19 mouse cellular contexts compared by ENCODE assay signal in the genomic region with DNA sequence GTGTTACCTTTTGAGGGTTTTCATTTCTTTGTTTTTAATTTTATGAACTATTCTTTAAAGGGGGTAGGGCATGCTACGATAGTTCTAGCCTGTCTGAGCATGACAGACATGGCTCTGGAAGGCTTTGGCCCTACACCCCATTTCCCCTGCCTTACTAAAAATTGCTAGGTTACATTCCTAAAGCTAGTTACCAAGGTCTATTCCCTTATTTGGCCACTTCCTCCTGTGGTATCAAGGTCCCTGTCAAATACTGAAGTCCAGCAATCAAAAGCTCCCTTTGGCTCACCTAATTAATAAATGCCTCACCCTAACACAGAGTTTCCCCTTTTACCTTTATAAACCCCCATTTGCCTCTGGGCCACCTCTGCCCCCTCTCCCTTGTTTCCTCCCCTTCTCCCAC.
DNase-seq lines count a peak whose midpoint lies in the region; ATAC-seq and TF ChIP-seq lines count a peak whose summit lies in the region.
"Had no signal": no experiment of that assay in that cellular context is flagged by ENCODE, and none has a peak within 500 bp of the region (broad histone marks: within the 10 kb centered on the region; RNA-seq: fewer than 3 reads in every experiment).

No protein-coding gene starts in this region.

- no peak overlapping the region for H3K4me3 ChIP-seq in kidney, postnatal 0 days (replicated peaks; ENCODE audit: low read depth, low read length)
- H3K4me3 ChIP-seq in liver, embryonic 13.5 days (replicated peaks) = peak overlapping the region; percentile 35; the same call in 1 of the 2 replicates
- H3K4me3 ChIP-seq in macrophage (ENCODE audit: inconsistent target) = no peak overlapping the region
- no peak overlapping the region for H3K4me3 ChIP-seq in midbrain, postnatal 0 days (ENCODE audit: low read depth, low read length)
- H3K4me3 ChIP-seq: embryonic facial prominence, embryonic 15.5 days; gastrocnemius, adult 2 months; heart, embryonic 12.5 days; hindbrain, embryonic 10.5 days had no signal

- H3K9ac ChIP-seq in kidney, postnatal 0 days (ENCODE audit: low read depth, low read length) = no peak overlapping the region
- H3K9ac ChIP-seq in liver, embryonic 13.5 days = peak overlapping the region; percentile 46
- H3K9ac ChIP-seq in midbrain, postnatal 0 days (replicated peaks; ENCODE audit: low read length, poor library complexity, severe bottlenecking) = no peak overlapping the region
- H3K9ac ChIP-seq: embryonic facial prominence, embryonic 15.5 days; heart, embryonic 12.5 days; hindbrain, embryonic 14.5 days had no signal

- 0 out of 2 replicates have a peak overlapping the region, but pooled peaks have one; percentile 34 for H3K4me2 ChIP-seq in kidney, postnatal 0 days (ENCODE audit: low read length)
- peak overlapping the region; percentile 60 for H3K4me2 ChIP-seq in liver, embryonic 13.5 days
- H3K4me2 ChIP-seq in midbrain, postnatal 0 days (ENCODE audit: low read depth, low read length, poor library complexity, severe bottlenecking) = no peak overlapping the region
- H3K4me2 ChIP-seq: embryonic facial prominence, embryonic 15.5 days; heart, embryonic 12.5 days; hindbrain, embryonic 14.5 days had no signal

- H3K27ac ChIP-seq in kidney, postnatal 0 days = no peak overlapping the region
- peak overlapping the region; percentile 78 for H3K27ac ChIP-seq in liver, embryonic 13.5 days
- H3K27ac ChIP-seq in macrophage = peak overlapping the region; percentile 65
- no peak overlapping the region for H3K27ac ChIP-seq in midbrain, postnatal 0 days (ENCODE audit: low read depth, low read length)
- H3K27ac ChIP-seq: gastrocnemius, adult 2 months; hindbrain, embryonic 10.5 days had no signal

- H3K79me2 ChIP-seq in macrophage (ENCODE audit: inconsistent target) = no peaks in the 10 kb centered on the region

- peak; percentile 55 for DNase-seq in adrenal gland, adult 2 months
- DNase-seq in adrenal gland, postnatal 25 days = no peak
- no peak for DNase-seq in kidney, postnatal 0 days (ENCODE audit: low spot score)
- DNase-seq in kidney, postnatal 14 days = no peak
- no peak for DNase-seq in liver, embryonic 13.5 days
- DNase-seq in midbrain, postnatal 0 days (ENCODE audit: low spot score) = no peak
- no peak for DNase-seq in thymus, postnatal 36 days
- DNase-seq: cerebellum, adult 11 months; cerebellum, adult 8-10 months; cerebellum, postnatal 14 days; embryo, embryonic 11 days; gastrocnemius, adult 2 months; gastrocnemius, postnatal 25 days had no signal

- H3K27me3 ChIP-seq in kidney, postnatal 0 days (ENCODE audit: insufficient read depth, low read length) = no peaks in the 10 kb centered on the region
- no peaks in the 10 kb centered on the region for H3K27me3 ChIP-seq in liver, embryonic 13.5 days
- no peaks in the 10 kb centered on the region for H3K27me3 ChIP-seq in midbrain, postnatal 0 days (ENCODE audit: insufficient read depth, low read length)
- H3K27me3 ChIP-seq: embryonic facial prominence, embryonic 15.5 days; heart, embryonic 12.5 days had no signal

- no peaks in the 10 kb centered on the region for H3K9me3 ChIP-seq in kidney, postnatal 0 days (replicated peaks; ENCODE audit: low read length)
- H3K9me3 ChIP-seq in liver, embryonic 13.5 days (replicated peaks) = no peaks in the 10 kb centered on the region
- H3K9me3 ChIP-seq in midbrain, postnatal 0 days (ENCODE audit: low read length) = no peaks in the 10 kb centered on the region
- H3K9me3 ChIP-seq: embryonic facial prominence, embryonic 15.5 days; hindbrain, embryonic 10.5 days had no signal

- peaks cover 19% of the 10 kb centered on the region for H3K4me1 ChIP-seq in kidney, postnatal 0 days (replicated peaks; ENCODE audit: insufficient read depth, low read length)
- peaks cover 63% of the 10 kb centered on the region for H3K4me1 ChIP-seq in liver, embryonic 13.5 days (replicated peaks)
- H3K4me1 ChIP-seq in midbrain, postnatal 0 days (ENCODE audit: insufficient read depth, low read length) = peaks cover 11% of the 10 kb centered on the region; the same call in 1 of the 2 replicates

- ATAC-seq in kidney, postnatal 0 days (replicated peaks; ENCODE audit: low FRiP score, low read depth) = no peak
- no peak for ATAC-seq in liver, embryonic 13.5 days (ENCODE audit: low read depth)
- no peak for ATAC-seq in midbrain, postnatal 0 days (ENCODE audit: low FRiP score)
- ATAC-seq: forebrain, embryonic 14.5 days had no signal

- WGBS in kidney, postnatal 0 days = 79% methylated on average over 1 of the region's 1 CpGs
- 59% methylated on average over 1 of the region's 1 CpGs for WGBS in liver, embryonic 13.5 days (ENCODE audit: insufficient replicate concordance)
- WGBS in macrophage (ENCODE audit: missing documents) = 94% methylated on average over 1 of the region's 1 CpGs
- WGBS in midbrain, postnatal 0 days = 90% methylated on average over 1 of the region's 1 CpGs

- H3K36me3 ChIP-seq in kidney, postnatal 0 days (ENCODE audit: insufficient read depth, low read length) = no peaks in the 10 kb centered on the region
- no peaks in the 10 kb centered on the region for H3K36me3 ChIP-seq in liver, embryonic 13.5 days
- no peaks in the 10 kb centered on the region for H3K36me3 ChIP-seq in macrophage (ENCODE audit: inconsistent target)
- no peaks in the 10 kb centered on the region for H3K36me3 ChIP-seq in midbrain, postnatal 0 days (ENCODE audit: insufficient read depth, low read length)
- H3K36me3 ChIP-seq: embryonic facial prominence, embryonic 15.5 days; heart, embryonic 12.5 days; hindbrain, embryonic 10.5 days had no signal

- no peak for TF ChIP-seq CTCF in kidney, postnatal 0 days (IDR thresholded peaks at IDR 0.05; ENCODE audit: low read depth)
- TF ChIP-seq CTCF in midbrain, postnatal 0 days (IDR thresholded peaks at IDR 0.05) = no peak

Comparison
In these comparisons a context has a peak if more than half of its experiments do, and no peak if none do; other contexts are left out.
1. H3K27ac ChIP-seq: peak in liver, embryonic 13.5 days (single experiment) and macrophage (single experiment); none in kidney, postnatal 0 days (single experiment) and midbrain, postnatal 0 days (single experiment).